Mouse (Mus musculus): ENCODE results near the gene Mbd4.

DNA sequence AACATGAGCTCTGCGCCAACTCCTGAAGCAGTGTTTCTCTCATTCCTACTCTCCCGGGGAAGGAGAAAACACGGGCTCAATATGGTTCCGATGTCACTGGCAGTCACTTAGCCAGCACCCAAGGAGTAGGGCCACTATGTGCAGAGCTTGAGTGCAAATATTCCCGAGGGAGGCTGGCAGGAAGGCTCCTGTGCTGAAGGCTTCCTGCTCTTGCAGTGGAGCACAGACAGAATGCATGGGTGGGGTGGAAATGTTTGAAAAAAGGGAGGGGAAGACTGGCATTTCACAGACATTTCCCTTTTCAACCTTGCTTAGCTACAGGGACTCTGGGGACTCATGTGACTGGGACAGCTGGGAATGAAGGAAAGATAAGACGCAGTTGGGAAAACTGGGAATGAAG is 25.5 kb upstream of the Mbd4 start:
- TF ChIP-seq POLR2A (IDR thresholded peaks at IDR 0.05; ENCODE audit: low read depth, low read length) (no peak), CTCF (IDR thresholded peaks at IDR 0.05; ENCODE audit: borderline replicate concordance, insufficient read depth, low read length) (no peak)
